Mouse (Mus musculus): ENCODE measurements at regions not wholly inside any gene's neighbourhood (a gene's known extent, or its start where the extent isn't known, plus 50 kb on each side); places are given as distances from the start of the nearest gene placed in this dataset.

- peak in 1 of 2 experiments; percentile 53 for DNase-seq (ENCODE audit: low spot score in 2 of 2)
Observed at GRCm38 (mm10) chr10:38875667-38876245, 54.2 kb upstream of the Rfpl4b start.

GRCm38 (mm10) chr10:38879271-38879670 is 57.7 kb upstream of the Rfpl4b start:
- DNase-seq (ENCODE audit: low spot score in 2 of 2) = no peak

- no peak for DNase-seq (ENCODE audit: low spot score in 2 of 2)
Observed at GRCm38 (mm10) chr10:38880642-38881187, 59.1 kb upstream of the Rfpl4b start.

- peak in 1 of 2 experiments; percentile 28 for DNase-seq (ENCODE audit: low spot score in 2 of 2)
Observed at GRCm38 (mm10) chr10:38882154-38882553, 60.6 kb upstream of the Rfpl4b start.

DNA sequence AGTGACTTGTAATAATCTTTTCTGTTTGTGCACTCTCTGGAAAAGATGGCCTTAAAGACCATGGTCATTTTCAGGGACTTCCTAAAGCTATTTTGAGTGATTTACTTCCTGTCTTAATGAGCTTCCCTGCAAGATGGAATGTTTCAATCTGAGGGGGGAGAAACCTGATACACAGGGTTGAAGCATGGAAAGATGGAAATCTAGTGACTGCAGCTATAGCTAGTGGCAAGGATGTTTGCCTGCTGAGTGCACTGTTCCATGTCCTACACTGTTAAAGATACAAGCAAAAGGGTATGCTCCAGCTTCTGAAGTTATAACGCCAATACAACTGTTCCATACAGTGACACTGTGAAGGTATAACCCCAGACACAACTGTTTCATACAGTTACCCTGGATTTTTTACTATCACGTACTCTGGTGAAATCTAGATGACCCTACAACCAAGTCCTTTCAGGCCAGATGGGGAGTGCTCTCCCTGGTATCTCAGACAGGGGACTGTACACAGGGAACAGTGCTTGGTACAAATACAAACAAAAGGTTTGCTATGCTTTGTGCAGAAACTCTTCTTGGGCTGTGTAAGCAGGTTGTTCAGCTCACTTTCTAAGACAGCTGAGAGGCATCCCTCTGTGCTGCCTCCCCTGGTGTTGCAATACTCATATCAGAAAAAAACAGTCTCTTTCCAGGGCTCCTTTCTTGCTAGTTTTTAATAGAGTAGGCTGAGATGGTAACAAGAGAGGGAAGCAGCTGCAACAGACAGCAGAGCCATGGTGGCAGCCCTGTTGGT is 62.4 kb upstream of the Rfpl4b start:
- no peak for DNase-seq (ENCODE audit: low spot score in 2 of 2)

DNA sequence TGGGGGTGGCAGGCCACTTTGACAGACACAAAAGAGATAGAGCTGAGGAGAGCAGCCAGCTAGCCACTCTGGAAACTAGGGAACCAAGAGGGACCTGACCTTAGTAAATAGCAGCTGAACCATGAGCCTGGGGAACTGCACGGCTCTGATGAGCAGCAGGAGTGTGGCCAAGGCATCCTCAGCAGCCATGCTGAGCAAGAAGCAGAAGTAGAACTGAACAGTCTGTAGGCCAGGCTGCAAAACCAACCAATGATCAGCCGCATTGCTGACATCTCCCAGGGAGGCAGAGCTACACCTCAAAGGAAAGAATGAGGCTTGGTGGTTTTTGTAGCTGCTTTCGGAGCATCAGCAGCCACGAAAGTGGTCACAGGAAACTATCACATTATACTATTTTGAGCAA is 63.1 kb upstream of the Rfpl4b start:
- no peak for DNase-seq (ENCODE audit: low spot score in 2 of 2)

GRCm38 (mm10) chr10:38886441-38886840 is 64.9 kb upstream of the Rfpl4b start:
- DNase-seq (ENCODE audit: low spot score in 2 of 2) = no peak

DNA sequence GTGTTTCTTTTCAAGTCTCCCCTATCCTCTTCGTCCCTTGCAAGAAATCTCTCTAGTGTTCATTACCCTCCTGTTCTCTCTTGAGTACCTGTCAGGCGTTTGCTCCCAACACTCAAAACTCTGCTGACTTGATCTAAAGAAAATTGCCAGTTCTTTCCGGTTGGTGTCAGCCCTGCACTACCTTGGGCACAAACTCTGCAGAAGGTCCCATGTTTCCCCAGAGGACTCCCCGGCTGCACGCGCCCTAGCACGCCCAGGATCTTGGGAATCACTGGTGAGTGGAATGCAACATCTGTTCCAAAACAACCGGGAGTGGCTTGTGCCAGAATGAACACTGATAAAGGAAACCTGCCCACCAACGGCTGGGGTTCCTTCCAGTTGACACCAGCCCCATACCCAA is 66.3 kb upstream of the Rfpl4b start:
- DNase-seq (ENCODE audit: low spot score in 2 of 2) = no peak

DNA sequence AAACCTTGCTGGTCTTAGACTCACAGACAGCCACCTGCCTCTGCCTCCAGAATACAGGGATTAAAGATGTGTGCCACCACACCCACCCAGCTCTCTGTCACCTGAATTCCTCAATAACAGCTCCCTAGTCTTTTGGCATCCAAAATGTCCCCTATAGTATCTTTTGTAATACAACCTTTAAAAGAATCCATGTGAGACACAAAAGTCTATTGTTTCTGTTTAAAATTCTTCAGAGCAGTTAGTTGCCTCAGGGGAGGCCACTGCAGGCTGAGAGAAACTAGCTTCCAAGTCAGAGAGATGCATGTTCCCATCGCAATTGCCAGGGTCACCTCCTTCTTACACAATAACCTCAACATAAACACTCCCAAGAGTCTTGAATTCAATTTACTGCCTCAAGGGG is 70.6 kb upstream of the Lama4 start:
- DNase-seq (ENCODE audit: low spot score in 2 of 2) = no peak

GRCm38 (mm10) chr10:38895656-38896055 is 69.7 kb upstream of the Lama4 start:
- no peak for DNase-seq (ENCODE audit: low spot score in 2 of 2)

GRCm38 (mm10) chr10:38897573-38897972 is 67.7 kb upstream of the Lama4 start:
- DNase-seq (ENCODE audit: low spot score in 2 of 2) = no peak

GRCm38 (mm10) chr10:38906121-38906520 is 59.2 kb upstream of the Lama4 start:
- DNase-seq (ENCODE audit: low spot score in 2 of 2) = no peak

DNA sequence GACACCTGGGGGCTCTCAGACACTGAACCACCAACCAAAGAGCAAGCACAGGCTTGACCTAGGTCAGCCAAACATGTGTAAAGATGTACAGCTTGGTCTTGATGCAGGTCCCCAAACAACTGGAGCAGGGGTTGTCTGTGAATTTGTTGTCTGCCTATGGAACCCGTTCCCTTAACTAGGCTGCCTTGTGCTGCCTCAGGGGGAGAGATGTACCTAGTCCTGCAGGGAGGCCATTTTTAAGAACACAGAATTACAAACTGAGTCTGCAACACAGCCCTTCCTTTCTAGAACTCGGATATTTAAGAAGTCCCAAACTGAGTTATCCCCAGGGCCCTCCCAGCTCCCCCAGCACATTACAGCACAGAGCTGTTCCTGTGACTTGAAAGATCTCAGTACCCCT is 57.5 kb upstream of the Lama4 start:
- no peak for DNase-seq (ENCODE audit: low spot score in 2 of 2)

DNA sequence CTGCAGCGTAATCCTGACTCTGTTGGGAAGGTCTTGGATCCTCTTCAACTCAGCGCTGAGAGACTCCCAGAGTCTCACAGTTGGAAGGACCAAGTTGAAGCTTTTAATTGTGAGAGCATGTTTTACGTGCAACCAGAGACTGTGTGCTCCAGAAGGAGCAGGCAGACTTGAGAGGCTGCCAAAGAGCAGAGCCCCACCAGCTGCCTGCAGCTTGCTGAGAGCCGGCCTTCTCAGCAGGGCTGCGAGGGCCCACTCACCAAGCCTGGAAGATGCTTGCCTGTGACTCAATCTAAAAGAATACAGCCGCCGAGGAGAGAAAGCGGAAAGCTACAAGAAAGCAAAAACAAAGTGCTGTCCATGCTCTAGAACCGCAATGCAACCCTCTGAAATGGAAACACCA is 57.0 kb upstream of the Lama4 start:
- peak; percentile 57 to 82 for DNase-seq (ENCODE audit: low spot score in 2 of 2)

- no peak for DNase-seq (ENCODE audit: low spot score in 2 of 2)
Observed at GRCm38 (mm10) chr10:38909152-38909732, 56.1 kb upstream of the Lama4 start.

DNA sequence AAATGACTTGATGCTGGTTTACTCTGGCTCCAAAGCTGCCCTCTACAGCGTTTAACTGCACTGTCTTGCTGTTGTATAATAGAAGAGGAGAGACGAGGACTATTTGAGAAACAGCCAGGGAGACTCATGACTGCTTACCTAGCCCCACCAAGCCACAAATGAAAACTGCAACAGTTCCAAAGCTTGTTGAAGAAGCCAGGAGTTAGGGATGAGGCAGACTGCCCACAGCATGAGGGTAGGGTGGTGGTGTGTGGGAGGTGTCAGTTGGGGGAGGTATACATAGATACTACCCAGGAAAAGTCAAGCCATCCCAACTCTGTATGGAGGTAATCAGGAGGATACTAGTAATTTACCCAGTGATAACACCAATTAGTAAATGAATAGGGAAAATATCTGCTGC is 55.5 kb upstream of the Lama4 start:
- DNase-seq (ENCODE audit: low spot score in 2 of 2) = no peak

DNA sequence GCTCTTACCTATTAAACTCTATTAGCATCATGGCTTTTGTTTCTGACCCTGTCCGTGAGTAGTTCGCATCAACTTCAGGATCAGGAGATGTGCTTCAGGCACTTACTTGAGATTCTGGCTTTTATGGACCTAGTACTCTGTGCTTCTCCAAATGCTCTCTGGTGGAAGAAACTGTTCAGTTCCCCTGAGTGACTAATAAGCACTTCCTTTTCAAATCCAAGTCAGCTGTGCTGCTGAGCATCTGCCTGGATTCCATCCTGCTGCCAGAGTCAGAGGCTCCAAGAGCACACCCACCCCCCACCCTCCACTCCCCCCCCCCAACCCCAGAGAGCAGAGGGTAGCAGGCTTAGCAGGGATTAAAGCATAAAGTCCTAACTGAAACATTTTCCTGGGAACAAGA is 52.3 kb upstream of the Lama4 start:
- DNase-seq (ENCODE audit: low spot score in 2 of 2) = no peak
